Mouse (Mus musculus) ES-E14 (cell line): ENCODE results near the gene Arfip1. TPM values are rescaled to one million over a fixed set of nuclear protein-coding genes. Genes with fewer than 3 reads are reported as not detected.

Experiments used
- DNase-seq: peaks from one replicate; pipeline ENCODE4 v3.0.0-alpha.2; 2013; ENCODE audit warnings: low read depth, low spot score
- H3K27ac ChIP-seq: 2 replicates; pipeline ENCODE4 v1.5.1; 2012; ENCODE audit warnings: low read depth, mild to moderate bottlenecking, low read length, moderate library complexity, mixed read lengths; ENCODE audit not compliant: poor library complexity, insufficient read depth, severe bottlenecking
- H3K36me3 ChIP-seq: 2 replicates; pipeline ENCODE4 v1.6.1; 2012; ENCODE audit warnings: mild to moderate bottlenecking, low read length, moderate library complexity, mixed read lengths; ENCODE audit not compliant: control insufficient read depth, poor library complexity, insufficient read depth, severe bottlenecking
- H3K4me1 ChIP-seq, 2 experiments: fragments of 150-350 bp in 1 of 2; sonication (generic) in 1 of 2; 2 replicates each; pipeline ENCODE4 v1.6.1; 2012; ENCODE audit warnings: low read length in 2 of 2, mild to moderate bottlenecking in 1 of 2, mixed read lengths in 1 of 2; ENCODE audit not compliant: control insufficient read depth in 2 of 2, insufficient read depth in 2 of 2, poor library complexity in 1 of 2
- H3K4me3 ChIP-seq, 2 experiments: fragments of 150-350 bp in 1 of 2; sonication (generic) in 1 of 2; 2 replicates each; pipeline ENCODE4 v1.5.1; 2012; ENCODE audit warnings: low read length in 2 of 2, low read depth in 1 of 2, mild to moderate bottlenecking in 1 of 2, mixed read lengths in 1 of 2; ENCODE audit not compliant: insufficient read depth in 1 of 2, poor library complexity in 1 of 2, severe bottlenecking in 1 of 2
- H3K9ac ChIP-seq: 2 replicates; pipeline ENCODE4 v1.6.1; 2012; ENCODE audit warnings: low read depth, mild to moderate bottlenecking, low read length, mixed read lengths; ENCODE audit not compliant: poor library complexity, insufficient read depth, severe bottlenecking
- H3K9me3 ChIP-seq: fragments of 150-350 bp; sonication (generic); 2 replicates; pipeline ENCODE4 v1.6.1; 2012; ENCODE audit warnings: low read depth, mild to moderate bottlenecking, low read length; ENCODE audit not compliant: control insufficient read depth, insufficient read depth
- CHD2 ChIP-seq: IDR thresholded peaks from 2 replicates; pipeline ENCODE4 v1.6.1; 2014; ENCODE audit warnings: mild to moderate bottlenecking, low read depth, low read length, inconsistent platforms
- HCFC1 ChIP-seq: IDR thresholded peaks from 2 replicates; pipeline ENCODE4 v1.6.1; 2012; ENCODE audit warnings: low read length, inconsistent platforms, borderline replicate concordance; ENCODE audit not compliant: insufficient read depth
- MAFK ChIP-seq: IDR thresholded peaks from 2 replicates; pipeline ENCODE4 v1.6.1; 2014; ENCODE audit warnings: mild to moderate bottlenecking, low read depth, low read length, inconsistent platforms; ENCODE audit not compliant: insufficient read depth
- ZC3H11A ChIP-seq: IDR thresholded peaks from 2 replicates; pipeline ENCODE4 v1.6.1; 2012; ENCODE audit warnings: low read depth, mild to moderate bottlenecking, inconsistent platforms, low read length, borderline replicate concordance
- ZNF384 ChIP-seq: IDR thresholded peaks from 2 replicates; pipeline ENCODE4 v1.6.1; 2012; ENCODE audit warnings: low read depth, low read length, inconsistent platforms
- in situ Hi-C, 2 experiments: fragments of 600-800 bp; cut with MboI; formaldehyde crosslinking; loops; one replicate each; pipeline ENCODE4 v1.15.1; 2025; ENCODE audit warnings: low sequenced_read_pairs in 2 of 2, inconsistent platforms in 1 of 2; ENCODE audit not compliant: unreplicated experiment in 2 of 2
- total RNA-seq: library from RNA; depleted of rRNA; stranded (reverse); fragments of 300-350 nt; gene quantifications from 2 replicates; pipeline ENCODE4 v1.2.3, GENCODE M21; 2012

Arfip1 gene
- total RNA-seq, 1 experiment: 17.4 TPM

DNA sequence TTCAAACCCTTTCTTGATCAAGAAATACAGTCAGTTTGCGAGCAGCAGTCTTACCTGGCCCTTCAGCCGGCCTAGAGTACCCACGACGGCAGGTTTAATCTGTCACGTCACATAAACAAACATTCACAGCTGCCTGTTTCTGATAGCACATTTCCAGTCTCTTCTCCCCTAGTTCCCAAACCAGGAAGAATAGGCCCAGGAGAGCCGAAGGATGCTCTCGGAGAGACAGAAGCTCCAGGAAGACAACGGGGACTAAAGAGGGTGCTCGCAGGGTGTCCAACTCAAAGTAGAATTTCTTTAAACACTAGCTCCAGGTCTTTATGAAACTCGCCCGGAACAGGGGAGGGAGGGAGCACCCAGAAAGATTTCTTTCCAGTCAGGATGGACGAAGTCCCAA lies 103.5 kb downstream of the Arfip1 start:
- Histone ChIP-seq H3K9ac (no peak overlapping the region), H3K27ac (no peak overlapping the region), H3K9me3 (no peaks in the 10 kb centered on the region), H3K4me1 (peaks cover 0 to 2% of the 10 kb centered on the region in 2 experiments; a peak in 1 of 4 replicates), H3K36me3 (no peaks in the 10 kb centered on the region), H3K4me3 (peak overlapping the region; percentile 82 to 88; a peak in 3 of 4 replicates)
- DNase-seq: no peak
- TF ChIP-seq MAFK: no peak
- TF ChIP-seq ZC3H11A: no peak
- TF ChIP-seq CHD2: no peak
- in situ Hi-C loops: no loop called here

DNA sequence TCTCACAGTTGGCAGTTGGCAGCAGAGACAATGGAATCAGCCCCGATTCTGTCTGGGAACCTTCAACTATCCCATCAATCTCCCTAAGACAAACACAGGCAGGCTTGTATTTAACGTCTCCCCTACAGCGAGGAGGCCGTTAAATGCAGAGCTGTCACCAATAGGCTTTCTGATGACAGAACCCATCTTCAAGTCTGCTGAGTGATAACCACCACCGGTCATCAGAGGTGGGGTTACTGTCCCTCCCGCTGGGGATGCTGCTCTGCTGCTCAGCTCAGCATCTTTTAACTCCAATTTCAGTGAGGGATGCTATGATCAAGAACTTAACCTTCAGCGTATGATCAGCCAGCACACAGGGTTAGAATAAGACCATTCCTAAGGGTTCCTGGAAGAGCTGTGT lies 104.2 kb downstream of the Arfip1 start:
- in situ Hi-C loops: no loop called here
- no peak overlapping the region for H3K9ac ChIP-seq
- H3K27ac ChIP-seq: no peak overlapping the region
- no peaks in the 10 kb centered on the region for H3K9me3 ChIP-seq
- H3K36me3 ChIP-seq: no peaks in the 10 kb centered on the region
- H3K4me3 ChIP-seq: no peak overlapping the region
- peaks cover 0 to 2% of the 10 kb centered on the region in 2 experiments; a peak in 1 of 4 replicates for H3K4me1 ChIP-seq
- TF ChIP-seq HCFC1 (no peak), CHD2 (no peak), ZNF384 (no peak), ZC3H11A (no peak), MAFK (no peak)
- no peak for DNase-seq

DNA sequence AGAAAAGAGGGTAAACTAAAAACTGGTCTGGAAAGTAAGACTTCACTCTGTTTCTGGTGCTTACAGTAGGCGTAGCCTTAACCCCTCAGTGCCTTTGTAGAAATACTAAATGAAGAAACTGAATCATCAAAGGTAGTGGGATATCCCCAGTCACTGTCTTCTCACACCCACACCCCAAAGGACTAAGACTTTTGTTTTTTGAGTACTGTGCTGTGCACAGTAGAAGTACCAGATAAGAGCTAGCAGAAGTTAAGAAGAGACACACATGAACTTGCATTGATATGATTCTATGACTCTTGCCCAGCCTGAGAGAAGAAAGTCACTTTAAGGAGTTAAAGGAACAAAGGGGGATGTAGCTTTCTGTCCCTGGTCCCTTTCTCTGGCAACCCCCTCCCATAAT lies 104.9 kb downstream of the Arfip1 start:
- no peaks in the 10 kb centered on the region for H3K36me3 ChIP-seq
- H3K9ac ChIP-seq: no peak overlapping the region
- H3K9me3 ChIP-seq: no peaks in the 10 kb centered on the region
- peaks cover 0 to 2% of the 10 kb centered on the region in 2 experiments; a peak in 1 of 4 replicates for H3K4me1 ChIP-seq
- no peak for TF ChIP-seq MAFK
- TF ChIP-seq ZC3H11A: no peak
- TF ChIP-seq HCFC1: no peak
- TF ChIP-seq ZNF384: no peak
- TF ChIP-seq CHD2: no peak
- in situ Hi-C loops: no loop called here
- DNase-seq: no peak
- no peak overlapping the region for H3K4me3 ChIP-seq
- no peak overlapping the region for H3K27ac ChIP-seq

DNA sequence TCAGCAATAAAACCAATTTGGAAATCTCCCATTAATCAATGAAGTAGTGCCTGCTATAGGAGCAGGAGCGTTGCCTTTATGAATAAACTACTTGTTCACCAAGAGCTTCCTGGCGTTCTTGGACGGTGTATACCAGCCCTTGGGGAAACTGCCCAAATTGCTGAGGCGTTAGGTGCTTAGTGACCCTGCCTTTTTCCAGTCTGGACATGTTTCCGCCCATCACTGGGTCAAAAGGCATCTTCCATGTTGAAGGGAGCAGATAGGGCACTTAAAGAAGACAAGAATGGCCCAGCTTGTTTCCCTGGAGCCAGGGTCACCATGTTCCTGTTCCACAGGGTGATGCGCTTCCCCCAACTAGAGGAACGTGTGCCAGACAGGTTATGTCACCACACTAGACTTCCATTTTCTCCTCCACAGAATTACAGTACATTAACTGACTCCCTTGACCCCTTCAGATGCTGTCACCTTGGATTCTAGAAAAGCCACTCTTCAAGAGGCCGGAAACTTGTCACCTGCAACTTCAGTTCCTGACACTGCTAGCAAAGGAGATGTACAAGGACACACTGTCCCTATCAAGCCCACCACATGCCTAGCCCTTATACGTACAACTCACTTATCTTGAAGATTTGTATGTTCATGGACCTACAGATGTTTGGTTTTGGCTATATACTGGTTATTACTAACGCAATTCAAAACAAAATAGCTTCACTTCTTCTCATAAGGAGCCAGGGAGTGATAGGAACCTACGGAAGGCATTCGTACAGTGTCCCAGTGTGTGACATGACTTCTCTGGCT lies 107.2 kb downstream of the Arfip1 start:
- Histone ChIP-seq H3K27ac (no peak overlapping the region), H3K4me1 (no peaks in the 10 kb centered on the region), H3K9me3 (no peaks in the 10 kb centered on the region), H3K9ac (no peak overlapping the region), H3K36me3 (no peaks in the 10 kb centered on the region), H3K4me3 (no peak overlapping the region)
- in situ Hi-C loops: no loop called here
- no peak for DNase-seq
- TF ChIP-seq ZC3H11A (no peak), HCFC1 (no peak), MAFK (no peak)
